Mouse (Mus musculus) forebrain, embryonic 12.5 days (tissue): ENCODE measurements around the gene Gatm. TPM values are rescaled to one million over a fixed set of nuclear protein-coding genes. Genes with fewer than 3 reads are reported as not detected.
A peak's percentile ranks its signal among the peaks of the same experiment; 100 is the strongest.

ENCODE experiments used
- ATAC-seq: fragments of 200-750 bp; cut with Nextera tagmentation; 2 replicates; pipeline ENCODE4 v1.8.0; 2017; ENCODE audit warnings: moderate TSS enrichment; ENCODE audit not compliant: low FRiP score
- H3K27ac ChIP-seq: fragments of 300-500 bp; sonication (generic); 2 replicates; pipeline ENCODE4 v1.5.1; 2016; ENCODE audit warnings: mild to moderate bottlenecking
- H3K27me3 ChIP-seq: fragments of 300-500 bp; sonication (generic); 2 replicates; pipeline ENCODE4 v1.6.1; 2016; ENCODE audit warnings: mild to moderate bottlenecking
- H3K36me3 ChIP-seq: fragments of 300-500 bp; sonication (generic); replicated peaks from 2 replicates; pipeline ENCODE4 v1.6.1; 2016; ENCODE audit warnings: mild to moderate bottlenecking
- H3K4me1 ChIP-seq: fragments of 300-500 bp; sonication (generic); 2 replicates; pipeline ENCODE4 v1.6.1; 2016
- H3K4me2 ChIP-seq: fragments of 300-500 bp; sonication (generic); 2 replicates; pipeline ENCODE4 v1.6.1; 2016; ENCODE audit warnings: mild to moderate bottlenecking, moderate library complexity
- H3K4me3 ChIP-seq: fragments of 300-500 bp; sonication (generic); replicated peaks from 2 replicates; pipeline ENCODE4 v1.5.1; 2016; ENCODE audit warnings: mild to moderate bottlenecking
- H3K9ac ChIP-seq: fragments of 300-500 bp; sonication (generic); 2 replicates; pipeline ENCODE4 v1.6.1; 2016; ENCODE audit warnings: mild to moderate bottlenecking
- H3K9me3 ChIP-seq: fragments of 300-500 bp; sonication (generic); 2 replicates; pipeline ENCODE4 v1.6.1; 2016
- WGBS: fragments of 180-500 bp; shearing (Covaris S2); methylation state at CpG from one replicate; pipeline ENCODE4 v1.1.7; 2016; 5-methylcytosine and 5-hydroxymethylcytosine counted together
- polyA plus RNA-seq: library from polyadenylated mRNA; unstranded; fragments of >200 nt; fragmentation: Nextera tagmentation; extraction: Ambion mirVana; gene quantifications from 2 replicates; pipeline ENCODE4 v1.2.1, GENCODE M21; 2016

Gatm gene
- polyA plus RNA-seq, 1 experiment from 2014 or later, result 17.7 TPM

DNA sequence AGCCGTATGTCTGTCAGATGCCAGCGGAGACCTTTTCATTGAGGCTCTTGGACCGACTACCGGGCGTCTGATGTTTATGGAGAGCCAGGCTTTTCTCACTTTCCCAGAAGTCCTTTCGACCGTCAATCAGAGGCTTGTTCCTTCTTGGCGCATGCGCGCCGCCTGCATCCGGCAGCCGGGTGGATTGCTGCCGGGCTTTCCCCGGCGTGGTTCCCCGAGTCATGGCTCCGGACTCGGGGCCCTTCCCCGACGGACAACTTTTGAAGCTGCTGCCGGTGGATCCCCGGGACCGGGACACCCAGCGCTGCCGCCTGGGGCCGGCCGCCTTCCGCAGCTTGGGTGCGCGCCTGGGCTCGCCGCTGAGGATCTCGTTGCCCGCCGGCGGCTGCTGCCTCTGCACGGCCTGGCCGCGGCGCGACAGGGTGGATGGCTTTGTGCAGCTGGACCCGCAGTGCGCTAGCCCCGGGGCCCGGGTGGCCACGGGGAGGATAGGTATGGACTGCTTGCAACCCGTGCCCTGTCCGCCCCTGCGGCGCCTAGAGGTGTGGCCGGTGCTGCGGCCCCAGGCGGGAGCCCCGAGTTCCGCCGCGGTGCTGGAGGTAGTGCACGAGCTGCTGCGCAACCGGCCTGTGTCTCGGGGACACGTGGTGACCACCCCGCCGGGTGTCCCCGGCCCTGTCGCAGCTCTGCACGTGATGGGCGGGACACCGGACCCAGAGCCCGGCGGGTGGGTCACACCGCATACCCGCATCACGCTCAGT is 19.5 kb upstream of the Gatm start:
- H3K9me3 ChIP-seq, result no peaks in the 10 kb centered on the region
- peak; percentile 89 for ATAC-seq
- no peaks in the 10 kb centered on the region for H3K27me3 ChIP-seq
- peak overlapping the region; percentile 94 for H3K9ac ChIP-seq
- peak overlapping the region; percentile 84 for H3K27ac ChIP-seq
- H3K36me3 ChIP-seq, result peaks cover 19% of the 10 kb centered on the region
- peak overlapping the region; percentile 95 for H3K4me2 ChIP-seq
- WGBS, result under 1% methylated on average over 74 of the region's 75 CpGs
- H3K4me1 ChIP-seq, result peaks cover 14% of the 10 kb centered on the region
- H3K4me3 ChIP-seq, result peak overlapping the region; percentile 97

DNA sequence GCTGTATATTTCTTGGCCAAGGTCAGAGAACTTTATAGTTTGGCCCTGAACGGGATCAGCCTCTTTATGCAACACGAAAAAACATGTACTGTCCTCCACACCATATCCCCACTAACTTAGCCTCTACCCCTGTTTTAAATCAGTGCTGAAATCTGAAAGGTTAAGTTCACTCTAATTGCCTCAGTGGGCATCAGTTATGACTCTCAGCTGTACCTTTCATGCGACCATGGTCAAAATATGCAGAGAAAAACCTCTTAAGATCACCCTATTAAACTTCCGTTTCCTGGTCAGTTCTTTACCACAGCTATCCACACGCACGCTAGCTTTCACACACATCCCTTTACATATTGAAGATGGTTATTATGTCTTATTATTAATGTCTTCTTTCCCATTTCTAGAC is 18.8 kb upstream of the Gatm start:
- peak overlapping the region; percentile 94; the same call in 1 of the 2 replicates for H3K9ac ChIP-seq
- H3K27ac ChIP-seq, result no peak overlapping the region
- H3K4me1 ChIP-seq, result peaks cover 14% of the 10 kb centered on the region
- H3K4me3 ChIP-seq, result peak overlapping the region; percentile 97
- peak overlapping the region; percentile 95 for H3K4me2 ChIP-seq
- H3K36me3 ChIP-seq, result peaks cover 19% of the 10 kb centered on the region
- no peak for ATAC-seq
- WGBS, result 74% methylated on average over 6 of the region's 6 CpGs
- no peaks in the 10 kb centered on the region for H3K9me3 ChIP-seq
- H3K27me3 ChIP-seq, result no peaks in the 10 kb centered on the region

DNA sequence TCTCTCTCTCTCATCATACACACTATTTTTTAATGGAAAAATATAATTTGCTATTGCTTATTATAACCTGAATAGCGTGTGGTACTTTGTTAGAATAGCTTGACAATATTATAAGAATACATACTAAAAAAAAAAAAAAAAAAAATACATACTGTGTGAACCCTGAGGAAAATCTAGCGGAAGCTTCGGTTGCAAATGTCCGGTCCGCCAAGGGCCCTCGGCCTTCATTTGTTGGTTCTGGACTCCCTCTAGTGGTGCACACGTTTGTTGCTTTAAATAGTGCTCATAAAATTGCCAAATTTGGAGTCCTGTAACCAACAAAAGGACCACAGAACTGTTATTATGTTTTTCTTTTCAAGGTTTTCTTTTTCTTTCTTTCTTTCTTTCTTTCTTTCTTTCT is 17.9 kb upstream of the Gatm start:
- Histone ChIP-seq H3K4me2 (no peak overlapping the region), H3K9me3 (no peaks in the 10 kb centered on the region), H3K4me1 (peaks cover 14% of the 10 kb centered on the region), H3K36me3 (peaks cover 16% of the 10 kb centered on the region), H3K27me3 (no peaks in the 10 kb centered on the region), H3K27ac (no peak overlapping the region), H3K9ac (no peak overlapping the region), H3K4me3 (no peak overlapping the region)
- 0 out of 2 replicates have a peak, but pooled peaks have one; percentile 9 for ATAC-seq
- 2% methylated on average over 7 of the region's 7 CpGs for WGBS

DNA sequence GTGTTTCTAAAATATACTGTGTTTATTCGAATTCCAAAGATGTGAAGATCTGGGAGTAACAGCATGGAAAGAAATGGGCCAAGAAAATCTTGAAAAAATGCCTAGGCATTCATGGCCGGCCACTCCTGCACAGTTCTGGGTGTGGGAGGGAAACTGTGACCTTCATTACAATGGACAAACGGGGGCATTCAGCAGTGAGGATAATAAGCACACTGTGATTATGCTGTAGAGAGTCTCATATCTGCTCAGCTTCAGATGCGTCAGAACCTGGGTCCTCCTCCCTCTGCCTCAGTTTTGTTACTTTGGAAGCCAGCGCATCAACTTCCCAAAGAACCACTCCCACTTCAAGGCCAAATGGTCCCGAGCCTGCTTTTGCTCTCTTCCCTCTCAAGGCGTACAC is 14.8 kb upstream of the Gatm start:
- WGBS, result 66% methylated on average over 7 of the region's 7 CpGs
- no peaks in the 10 kb centered on the region for H3K27me3 ChIP-seq
- no peak overlapping the region for H3K4me3 ChIP-seq
- H3K9ac ChIP-seq, result no peak overlapping the region
- no peaks in the 10 kb centered on the region; the same call in 1 of the 2 replicates for H3K4me1 ChIP-seq
- no peak for ATAC-seq
- H3K9me3 ChIP-seq, result no peaks in the 10 kb centered on the region
- H3K4me2 ChIP-seq, result no peak overlapping the region
- no peaks in the 10 kb centered on the region for H3K36me3 ChIP-seq
- H3K27ac ChIP-seq, result no peak overlapping the region

DNA sequence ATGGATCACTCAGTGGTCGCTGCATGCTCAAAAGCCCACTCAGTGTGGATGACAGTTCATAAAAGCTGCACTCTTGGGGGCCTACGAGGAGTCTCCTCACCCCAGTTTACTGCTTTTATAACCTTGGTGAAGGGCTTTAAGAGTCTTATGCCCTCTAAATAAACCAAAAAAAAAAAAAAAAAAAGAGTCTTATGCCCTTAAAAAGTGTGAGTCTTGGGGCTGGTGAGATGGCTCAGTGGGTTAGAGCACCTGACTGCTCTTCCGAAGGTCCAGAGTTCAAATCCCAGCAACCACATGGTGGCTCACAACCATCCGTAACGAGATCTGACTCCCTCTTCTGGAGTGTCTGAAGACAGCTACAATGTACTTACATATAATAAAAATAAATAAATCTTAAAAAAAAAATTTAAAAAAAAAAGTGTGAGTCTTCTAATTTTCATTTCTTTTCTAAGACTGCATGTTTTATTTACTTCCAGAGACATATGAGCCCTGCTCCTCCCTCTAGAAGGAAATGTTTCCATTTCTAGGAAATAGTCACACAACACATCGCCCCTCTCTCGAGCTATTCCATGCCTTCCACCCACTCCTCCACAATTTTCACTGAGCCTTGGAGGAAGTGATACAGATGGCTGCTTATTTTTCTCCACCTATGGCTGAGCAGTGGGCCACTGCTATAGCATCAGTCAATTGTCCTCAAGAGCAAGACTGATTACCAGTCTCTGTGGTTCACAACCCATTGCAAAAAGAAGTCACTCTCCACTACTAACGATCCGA is 10.4 kb upstream of the Gatm start:
- Histone ChIP-seq H3K36me3 (no peaks in the 10 kb centered on the region), H3K4me1 (0 out of 2 replicates have a peak, but pooled peaks cover 4% of the 10 kb centered on the region), H3K27me3 (no peaks in the 10 kb centered on the region), H3K9ac (no peak overlapping the region), H3K4me3 (no peak overlapping the region), H3K9me3 (no peaks in the 10 kb centered on the region), H3K27ac (no peak overlapping the region), H3K4me2 (no peak overlapping the region)
- no peak for ATAC-seq
- 75% methylated on average over 9 of the region's 9 CpGs for WGBS

DNA sequence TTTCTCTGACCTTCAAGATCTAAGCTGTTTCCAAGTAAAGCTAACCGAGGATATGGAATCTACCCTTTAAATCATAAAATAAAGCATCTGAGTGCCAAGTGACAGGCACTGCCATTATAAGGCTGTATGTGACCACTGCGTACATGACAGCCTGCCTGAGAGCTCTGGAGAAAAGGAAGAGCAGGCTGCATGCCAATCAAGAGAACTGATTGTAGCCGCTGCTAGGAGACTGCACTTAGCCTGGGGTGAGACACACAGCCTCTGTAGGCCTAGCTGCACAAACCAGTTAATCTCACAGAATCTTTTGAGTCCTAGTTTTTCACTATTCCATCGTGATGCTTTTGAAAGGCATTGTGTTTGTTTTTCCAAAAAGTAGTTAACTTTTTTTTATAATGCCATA is 7.6 kb upstream of the Gatm start:
- Histone ChIP-seq H3K9me3 (no peaks in the 10 kb centered on the region), H3K27ac (no peak overlapping the region), H3K4me3 (no peak overlapping the region), H3K27me3 (no peaks in the 10 kb centered on the region), H3K36me3 (no peaks in the 10 kb centered on the region), H3K4me2 (no peak overlapping the region), H3K9ac (no peak overlapping the region), H3K4me1 (0 out of 2 replicates have a peak, but pooled peaks cover 4% of the 10 kb centered on the region)
- no peak for ATAC-seq
- WGBS, result 60% methylated on average over 4 of the region's 4 CpGs

DNA sequence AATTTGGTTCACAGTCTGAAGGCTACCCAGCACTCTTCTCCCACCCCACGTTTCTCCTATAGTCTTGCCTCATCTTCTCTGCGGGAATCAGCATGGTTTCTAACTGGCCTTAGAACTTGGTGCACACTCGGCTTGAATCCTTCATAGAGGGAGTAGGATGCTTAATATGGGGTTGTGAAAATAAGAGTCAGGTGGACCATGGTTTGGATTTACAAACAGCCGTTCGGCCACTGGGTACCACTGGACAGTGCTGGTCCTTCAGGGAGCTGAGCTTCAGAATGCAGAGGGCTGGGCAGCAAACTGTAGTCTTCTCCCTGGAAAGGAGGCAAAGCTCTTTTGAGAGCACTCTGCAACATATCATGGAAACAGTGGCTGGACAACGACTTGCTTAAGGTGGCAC is 6.7 kb upstream of the Gatm start:
- Histone ChIP-seq H3K4me2 (no peak overlapping the region), H3K4me3 (no peak overlapping the region), H3K9ac (no peak overlapping the region), H3K27ac (no peak overlapping the region), H3K27me3 (peaks cover 4% of the 10 kb centered on the region; the same call in 1 of the 2 replicates), H3K4me1 (0 out of 2 replicates have a peak, but pooled peaks cover 4% of the 10 kb centered on the region), H3K9me3 (no peaks in the 10 kb centered on the region), H3K36me3 (no peaks in the 10 kb centered on the region)
- WGBS, result 81% methylated on average over 6 of the region's 6 CpGs
- no peak for ATAC-seq

DNA sequence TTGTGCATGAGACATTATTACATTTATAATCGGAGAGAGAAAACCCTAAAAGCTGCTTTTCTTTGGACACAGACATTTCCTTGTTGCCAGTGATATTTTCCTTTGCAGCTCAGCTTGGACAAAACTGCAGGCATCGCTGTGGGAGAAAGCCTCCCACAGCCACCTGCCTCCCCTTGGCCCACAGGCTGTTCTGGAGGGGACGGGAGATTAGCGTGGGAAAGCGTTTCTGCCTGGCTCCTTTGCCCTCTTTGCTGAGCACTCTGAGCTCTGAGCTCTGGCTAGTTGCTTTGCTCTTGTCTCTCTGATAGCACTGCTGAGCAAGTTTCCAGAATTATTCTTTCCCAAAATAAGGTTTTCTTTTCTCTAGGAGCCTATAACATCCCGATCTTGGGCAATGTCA is 5.1 kb upstream of the Gatm start:
- 79% methylated on average over 6 of the region's 6 CpGs for WGBS
- ATAC-seq, result no peak
- Histone ChIP-seq H3K27ac (no peak overlapping the region), H3K36me3 (no peaks in the 10 kb centered on the region), H3K4me1 (0 out of 2 replicates have a peak, but pooled peaks cover 4% of the 10 kb centered on the region), H3K9me3 (no peaks in the 10 kb centered on the region), H3K4me2 (no peak overlapping the region), H3K4me3 (no peak overlapping the region), H3K27me3 (peaks cover 10% of the 10 kb centered on the region), H3K9ac (no peak overlapping the region)

DNA sequence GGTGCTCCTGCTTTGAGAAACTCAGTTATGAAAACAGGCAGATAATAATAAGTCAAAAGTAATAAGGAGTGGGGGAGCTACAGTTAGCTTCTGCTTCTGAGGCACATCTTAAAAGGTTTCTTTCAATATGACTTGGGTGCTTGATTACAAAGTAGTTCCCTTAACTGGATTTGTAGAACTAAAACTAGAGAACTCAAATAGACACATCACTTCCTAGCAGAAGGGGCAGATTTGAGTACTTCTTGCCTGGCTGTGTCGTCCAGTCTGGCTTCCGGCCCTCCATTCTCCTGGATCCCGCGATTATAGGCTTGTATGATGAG is 511 bp upstream of the Gatm start:
- Histone ChIP-seq H3K9me3 (no peaks in the 10 kb centered on the region), H3K4me3 (peak overlapping the region; percentile 56), H3K9ac (no peak overlapping the region), H3K4me1 (0 out of 2 replicates have a peak, but pooled peaks cover 3% of the 10 kb centered on the region), H3K27me3 (peaks cover 13% of the 10 kb centered on the region), H3K27ac (no peak overlapping the region), H3K36me3 (no peaks in the 10 kb centered on the region), H3K4me2 (peak overlapping the region; percentile 82)
- WGBS, result 89% methylated on average over 4 of the region's 4 CpGs
- no peak for ATAC-seq

DNA sequence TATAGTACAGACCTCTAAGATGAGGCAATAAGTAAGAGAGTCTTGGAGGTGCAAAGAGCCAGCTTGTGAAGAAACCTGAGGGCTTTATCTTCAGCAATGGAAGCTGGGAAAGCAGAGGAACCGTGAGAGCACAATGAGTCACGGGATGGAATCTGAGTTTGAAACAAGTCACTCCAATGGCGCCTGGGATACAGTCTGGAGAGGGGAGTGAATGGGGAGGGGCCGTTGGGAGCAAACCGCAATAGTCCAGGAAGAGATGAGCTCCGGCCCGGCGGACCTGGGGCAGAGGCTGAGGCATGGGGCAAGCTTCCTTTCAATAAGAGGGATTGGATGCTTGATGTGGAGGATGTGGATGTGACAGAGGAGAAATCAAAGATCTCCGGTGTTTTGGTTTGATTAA is 2.3 kb downstream of the Gatm start:
- no peak overlapping the region for H3K4me3 ChIP-seq
- no peak overlapping the region for H3K4me2 ChIP-seq
- H3K4me1 ChIP-seq, result 0 out of 2 replicates have a peak, but pooled peaks cover 3% of the 10 kb centered on the region
- H3K27me3 ChIP-seq, result peaks cover 13% of the 10 kb centered on the region
- no peak overlapping the region for H3K27ac ChIP-seq
- H3K36me3 ChIP-seq, result no peaks in the 10 kb centered on the region
- no peak for ATAC-seq
- H3K9me3 ChIP-seq, result no peaks in the 10 kb centered on the region
- 82% methylated on average over 9 of the region's 9 CpGs for WGBS
- H3K9ac ChIP-seq, result no peak overlapping the region

DNA sequence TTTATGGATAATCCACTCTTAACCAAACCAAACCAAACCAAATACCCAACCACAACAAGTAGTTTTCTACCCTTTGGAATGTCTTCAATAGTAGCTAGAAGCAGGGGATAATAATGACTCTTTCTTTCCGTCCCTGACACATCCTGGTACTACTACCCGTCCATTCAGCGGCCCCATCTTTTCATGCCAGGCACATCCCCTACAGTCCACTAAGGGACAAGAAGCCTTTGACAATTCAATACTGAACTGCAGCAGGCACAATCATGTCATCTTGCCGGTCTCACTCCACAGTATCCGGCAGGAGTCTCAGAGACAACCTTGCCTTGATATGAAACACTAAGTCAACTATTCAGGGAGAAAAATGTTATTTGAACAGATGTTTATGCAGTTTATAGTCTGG is 5.3 kb downstream of the Gatm start:
- no peak overlapping the region for H3K4me2 ChIP-seq
- WGBS, result 82% methylated on average over 5 of the region's 5 CpGs
- no peak overlapping the region for H3K4me3 ChIP-seq
- no peaks in the 10 kb centered on the region for H3K9me3 ChIP-seq
- no peak overlapping the region for H3K9ac ChIP-seq
- 0 out of 2 replicates have a peak, but pooled peaks cover 3% of the 10 kb centered on the region for H3K4me1 ChIP-seq
- no peak overlapping the region for H3K27ac ChIP-seq
- ATAC-seq, result no peak
- H3K36me3 ChIP-seq, result no peaks in the 10 kb centered on the region
- H3K27me3 ChIP-seq, result 0 out of 2 replicates have a peak, but pooled peaks cover 3% of the 10 kb centered on the region

DNA sequence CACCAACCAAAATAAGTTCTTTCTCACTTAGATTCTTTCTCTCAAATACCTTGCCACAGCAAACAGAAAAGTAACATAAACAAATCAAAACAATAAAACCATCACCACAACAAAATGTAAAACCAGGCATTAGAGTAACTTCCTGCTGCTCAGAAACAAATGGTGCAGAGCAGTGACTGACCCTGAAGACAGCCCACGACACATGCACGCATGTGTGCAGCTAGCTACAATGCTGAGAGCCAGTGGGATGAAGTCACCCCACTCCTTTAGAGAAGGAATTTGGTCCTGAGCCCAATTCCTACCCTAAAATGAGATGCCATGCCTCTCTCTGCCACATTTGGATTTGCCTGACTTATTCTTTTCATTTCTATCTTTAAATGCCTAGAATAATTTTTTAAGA is 9.7 kb downstream of the Gatm start:
- Histone ChIP-seq H3K9ac (no peak overlapping the region), H3K4me2 (no peak overlapping the region), H3K27me3 (no peaks in the 10 kb centered on the region), H3K9me3 (no peaks in the 10 kb centered on the region), H3K4me3 (no peak overlapping the region), H3K36me3 (no peaks in the 10 kb centered on the region), H3K4me1 (no peaks in the 10 kb centered on the region), H3K27ac (no peak overlapping the region)
- 88% methylated on average over 2 of the region's 2 CpGs for WGBS
- ATAC-seq, result no peak
